Mouse (Mus musculus) heart, adult 2 months (tissue): ENCODE measurements at regions not wholly inside any gene's neighbourhood (a gene's known extent, or its start where the extent isn't known, plus 50 kb on each side); places are given as distances from the start of the nearest gene placed in this dataset.

Experiments
- CTCF ChIP-seq: fragments of 200-600 bp; IDR thresholded peaks from 2 replicates; pipeline ENCODE4 v1.8.1; 2022; ENCODE audit warnings: antibody characterized with exemption, mild to moderate bottlenecking, moderate library complexity
- POLR2A ChIP-seq: fragments of 200-500 bp; IDR thresholded peaks from 2 replicates; pipeline ENCODE4 v1.6.1; 2011; ENCODE audit warnings: mild to moderate bottlenecking, low read depth, low read length, control low read depth; ENCODE audit not compliant: insufficient read depth

DNA sequence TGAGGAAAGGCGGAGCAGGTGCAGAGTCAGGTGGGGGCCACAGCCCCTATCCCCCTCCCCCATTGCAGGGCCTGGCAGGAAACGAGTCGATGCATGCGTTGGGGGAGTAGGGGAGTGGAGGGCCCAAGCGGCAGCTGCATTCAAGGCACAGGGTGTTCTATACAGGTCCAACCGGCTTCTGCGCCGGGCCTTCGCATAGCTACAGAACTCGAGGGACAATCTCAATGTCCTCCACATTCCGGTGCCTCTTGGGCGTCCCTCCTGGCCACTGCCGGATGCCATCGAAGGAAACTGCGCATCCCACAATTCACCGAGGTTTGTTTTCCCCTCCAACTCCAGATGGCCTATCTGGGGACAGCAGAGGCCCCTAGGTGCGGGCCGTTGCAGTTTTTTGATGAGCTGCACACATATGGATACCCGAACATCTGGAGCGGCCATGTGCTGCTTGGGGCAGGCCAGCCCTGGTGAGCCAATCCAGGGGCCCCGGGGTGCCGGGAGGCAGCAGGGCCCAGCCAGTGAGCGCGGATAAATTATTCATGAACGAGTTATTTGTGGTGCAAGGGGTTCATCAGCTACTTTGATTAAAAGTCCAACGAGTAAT lies 137.5 kb downstream of the Tle3 start:
- TF ChIP-seq POLR2A: no peak
- TF ChIP-seq CTCF: no peak
